Mouse (Mus musculus) megakaryocyte, embryonic 14.5 days (primary cell): Measurements from ENCODE around the gene Arid5b.

Experiments used
- FLI1 ChIP-seq: IDR thresholded peaks from 2 replicates; pipeline ENCODE4 v1.6.1; 2012; ENCODE audit warnings: low read length, inconsistent platforms, mixed read lengths
- GATA1 ChIP-seq: IDR thresholded peaks from 3 replicates; pipeline ENCODE4 v1.6.1; 2012; ENCODE audit warnings: mixed read lengths, low read length, inconsistent platforms, borderline replicate concordance

DNA sequence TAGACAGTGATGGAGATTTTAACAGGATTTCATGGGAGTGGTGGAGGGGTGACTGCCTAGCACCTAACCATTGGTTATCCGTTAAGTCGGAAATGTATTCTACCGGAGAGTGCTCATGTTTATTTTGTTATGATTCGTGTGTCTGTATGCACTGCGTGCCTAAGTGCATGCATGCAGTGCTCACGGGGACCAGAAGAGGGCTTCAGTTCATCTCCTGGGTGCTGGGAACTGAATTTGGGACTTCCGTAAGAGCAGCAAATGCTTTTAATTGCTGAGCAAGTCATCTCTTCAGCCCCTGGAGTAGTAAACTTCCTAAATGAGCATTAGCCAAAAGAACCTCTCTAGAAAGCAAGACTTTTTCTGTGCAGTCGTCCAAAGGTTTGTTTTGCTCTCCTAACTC, 226.2 kb downstream of the Arid5b start:
- no peak for TF ChIP-seq GATA1
- no peak for TF ChIP-seq FLI1
